Mouse (Mus musculus): ENCODE data around the gene Fam186b. TPM values are rescaled to one million over a fixed set of nuclear protein-coding genes. Genes with fewer than 3 reads are reported as not detected.

Gene Fam186b
- polyA plus RNA-seq, 1 experiment from 2014 or later = 0.15 TPM

DNA sequence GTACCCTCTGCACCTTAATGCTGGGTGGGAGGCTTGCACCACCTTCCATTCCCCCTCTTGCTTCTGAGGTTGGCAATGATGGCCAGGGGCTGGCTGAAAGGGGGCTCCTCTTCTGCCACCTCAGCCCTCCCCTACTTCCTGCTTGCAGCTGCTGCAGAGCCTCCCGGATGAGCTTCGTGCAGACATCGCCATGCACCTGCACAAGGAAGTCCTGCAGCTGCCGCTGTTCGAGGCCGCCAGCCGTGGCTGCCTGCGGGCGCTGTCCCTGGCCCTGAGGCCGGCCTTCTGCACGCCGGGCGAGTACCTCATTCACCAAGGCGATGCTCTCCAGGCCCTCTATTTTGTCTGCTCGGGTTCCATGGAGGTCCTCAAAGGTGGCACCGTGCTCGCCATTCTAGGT lies 62.0 kb downstream of the Fam186b start:
- Histone ChIP-seq H3K36me3 (ENCODE audit: control insufficient read depth, insufficient read depth, low read length) (no peaks in the 10 kb centered on the region), H3K4me3 (ENCODE audit: low read depth, low read length) (no peak overlapping the region), H3K27ac (ENCODE audit: low read depth, low read length) (no peak overlapping the region), H3K9me3 (ENCODE audit: control insufficient read depth, low read length) (no peaks in the 10 kb centered on the region), H3K4me1 (replicated peaks; ENCODE audit: control insufficient read depth, insufficient read depth, low read length) (no peaks in the 10 kb centered on the region), H3K4me2 (ENCODE audit: low read depth, low read length, severe bottlenecking) (no peak overlapping the region), H3K27me3 (ENCODE audit: control insufficient read depth, insufficient read depth, low read length) (peaks cover 3% of the 10 kb centered on the region), H3K9ac (ENCODE audit: low read length) (no peak overlapping the region)
- ATAC-seq (replicated peaks; ENCODE audit: low FRiP score) (no peak), DNase-seq (ENCODE audit: low spot score) (no peak)
- 59% methylated on average over 17 of the region's 17 CpGs for WGBS

DNA sequence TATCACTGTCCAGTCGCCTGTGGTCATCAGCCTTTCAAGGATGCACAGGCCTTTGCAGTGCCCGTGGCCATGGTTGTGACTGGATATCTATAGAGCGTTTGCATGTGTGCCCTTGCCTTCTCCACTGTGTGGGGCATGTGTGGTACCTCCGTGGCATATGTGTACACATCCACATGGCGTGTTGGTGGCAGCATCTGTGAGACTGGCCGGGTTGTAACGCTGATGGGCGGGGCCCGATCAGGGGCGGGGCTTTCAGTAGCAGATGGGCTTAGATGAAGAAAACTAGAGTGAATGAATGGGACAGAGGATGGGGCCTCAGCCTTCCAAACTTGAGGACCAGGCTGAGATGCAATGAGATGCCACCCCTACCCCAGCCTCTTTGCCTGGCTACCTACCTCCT lies 63.7 kb downstream of the Fam186b start:
- H3K4me2 ChIP-seq (ENCODE audit: low read depth, low read length, severe bottlenecking) = no peak overlapping the region
- ATAC-seq (replicated peaks; ENCODE audit: low FRiP score) (no peak), DNase-seq (ENCODE audit: low spot score) (no peak)
- no peaks in the 10 kb centered on the region for H3K36me3 ChIP-seq (ENCODE audit: control insufficient read depth, insufficient read depth, low read length)
- 71% methylated on average over 10 of the region's 10 CpGs for WGBS
- H3K9me3 ChIP-seq (ENCODE audit: control insufficient read depth, low read length) = no peaks in the 10 kb centered on the region
- no peak overlapping the region for H3K27ac ChIP-seq (ENCODE audit: low read depth, low read length)
- H3K9ac ChIP-seq (ENCODE audit: low read length) = no peak overlapping the region
- no peak overlapping the region for H3K4me3 ChIP-seq (ENCODE audit: low read depth, low read length)
- no peaks in the 10 kb centered on the region for H3K4me1 ChIP-seq (replicated peaks; ENCODE audit: control insufficient read depth, insufficient read depth, low read length)
- peaks cover 18% of the 10 kb centered on the region for H3K27me3 ChIP-seq (ENCODE audit: control insufficient read depth, insufficient read depth, low read length)

GRCm38 (mm10) chr15:99226090-99226489 lies 69.6 kb downstream of the Fam186b start:
- no peak for ATAC-seq (replicated peaks; ENCODE audit: low FRiP score)

DNA sequence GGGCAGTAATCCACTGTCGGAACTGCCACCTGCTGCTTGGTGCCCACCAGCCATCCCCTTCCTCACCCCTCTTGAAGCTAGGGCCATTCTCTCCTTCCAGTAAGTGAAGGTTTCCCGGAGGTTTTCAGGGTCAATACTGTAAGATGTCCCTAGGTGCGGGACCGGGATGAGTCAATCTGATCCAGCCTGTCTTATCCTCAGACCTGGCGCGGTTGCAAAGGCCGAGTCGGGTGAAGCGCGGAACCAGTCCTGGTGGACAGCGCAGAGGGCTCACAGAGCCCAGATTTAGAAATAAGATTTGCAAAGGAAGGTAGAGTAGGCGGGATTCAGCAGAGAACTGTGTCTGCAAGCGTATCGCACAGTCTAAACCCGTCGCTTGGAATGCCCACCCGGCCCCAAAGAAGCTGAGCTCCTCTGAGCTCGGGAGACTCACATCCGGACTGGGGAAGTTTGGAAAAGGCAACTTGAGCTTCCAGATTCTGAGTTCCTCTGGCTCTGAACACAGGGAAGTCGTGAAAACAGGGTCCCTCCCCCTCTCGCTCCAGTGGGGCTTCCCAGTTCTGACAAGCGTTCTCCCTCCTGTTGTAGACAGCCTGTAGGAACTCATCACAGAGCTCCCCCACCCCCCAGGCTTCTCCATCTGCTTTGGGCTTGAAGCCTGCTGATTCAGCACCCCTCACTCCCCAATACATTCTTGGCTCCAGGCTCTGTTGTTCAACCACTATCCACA lies 70.4 kb downstream of the Fam186b start:
- ATAC-seq (replicated peaks; ENCODE audit: low FRiP score) = no peak
- Histone ChIP-seq H3K4me1 (replicated peaks; ENCODE audit: control insufficient read depth, insufficient read depth, low read length) (peaks cover 21% of the 10 kb centered on the region), H3K9me3 (ENCODE audit: control insufficient read depth, low read length) (no peaks in the 10 kb centered on the region), H3K36me3 (ENCODE audit: control insufficient read depth, insufficient read depth, low read length) (no peaks in the 10 kb centered on the region), H3K9ac (ENCODE audit: low read length) (no peak overlapping the region), H3K4me2 (ENCODE audit: low read depth, low read length, severe bottlenecking) (0 out of 2 replicates have a peak overlapping the region, but pooled peaks have one; percentile 8), H3K27me3 (ENCODE audit: control insufficient read depth, insufficient read depth, low read length) (peaks cover 72% of the 10 kb centered on the region), H3K4me3 (ENCODE audit: low read depth, low read length) (peak overlapping the region; percentile 30; the same call in 1 of the 2 replicates), H3K27ac (ENCODE audit: low read depth, low read length) (no peak overlapping the region)
- no peak for DNase-seq (ENCODE audit: low spot score)
- under 1% methylated on average over 22 of the region's 22 CpGs for WGBS

More at GRCm38 (mm10) chr15:99226090-99226489, 69.6 kb downstream of the Fam186b start:
- H3K4me3 ChIP-seq (ENCODE audit: low read depth, low read length) = no peak overlapping the region
- no peaks in the 10 kb centered on the region for H3K9me3 ChIP-seq (ENCODE audit: control insufficient read depth, low read length)
- no peak for DNase-seq (ENCODE audit: low spot score)
- WGBS = 19% methylated on average over 14 of the region's 14 CpGs
- no peak overlapping the region; the same call in 1 of the 2 replicates for H3K9ac ChIP-seq (ENCODE audit: low read length)
- no peaks in the 10 kb centered on the region for H3K36me3 ChIP-seq (ENCODE audit: control insufficient read depth, insufficient read depth, low read length)
- no peak overlapping the region for H3K4me2 ChIP-seq (ENCODE audit: low read depth, low read length, severe bottlenecking)
- peaks cover 21% of the 10 kb centered on the region for H3K4me1 ChIP-seq (replicated peaks; ENCODE audit: control insufficient read depth, insufficient read depth, low read length)
- H3K27ac ChIP-seq (ENCODE audit: low read depth, low read length) = no peak overlapping the region
- peaks cover 72% of the 10 kb centered on the region for H3K27me3 ChIP-seq (ENCODE audit: control insufficient read depth, insufficient read depth, low read length)

GRCm38 (mm10) chr15:99224208-99224911 lies 71.3 kb downstream of the Fam186b start, which contains the start of gene Kcnh3:
Gene Kcnh3 (plus strand): TSS chr15:99224861.
- under 1% methylated on average over 54 of the region's 66 CpGs for whole genome bisulfite sequencing
- no peak within 1 kb of the TSS for H3K27ac ChIP-seq (ENCODE audit: low read depth, low read length)
- no peaks in the 10 kb centered on the region for H3K36me3 ChIP-seq (ENCODE audit: control insufficient read depth, insufficient read depth, low read length)
- H3K9ac ChIP-seq (ENCODE audit: low read length) = no peak within 1 kb of the TSS; the same call in 1 of the 2 replicates
- DNase-seq (ENCODE audit: low spot score) (no peak), ATAC-seq (replicated peaks; ENCODE audit: low FRiP score) (0 out of 2 replicates have a peak, but pooled peaks have one; percentile 21)
- peak within 1 kb of the TSS; percentile 50 for H3K4me2 ChIP-seq (ENCODE audit: low read depth, low read length, severe bottlenecking)
- H3K27me3 ChIP-seq (ENCODE audit: control insufficient read depth, insufficient read depth, low read length) = peaks cover 72% of the 10 kb centered on the region
- H3K4me1 ChIP-seq (replicated peaks; ENCODE audit: control insufficient read depth, insufficient read depth, low read length) = peaks cover 21% of the 10 kb centered on the region
- peak within 1 kb of the TSS; percentile 30 for H3K4me3 ChIP-seq (ENCODE audit: low read depth, low read length)
- H3K9me3 ChIP-seq (ENCODE audit: control insufficient read depth, low read length) = no peaks in the 10 kb centered on the region

DNA sequence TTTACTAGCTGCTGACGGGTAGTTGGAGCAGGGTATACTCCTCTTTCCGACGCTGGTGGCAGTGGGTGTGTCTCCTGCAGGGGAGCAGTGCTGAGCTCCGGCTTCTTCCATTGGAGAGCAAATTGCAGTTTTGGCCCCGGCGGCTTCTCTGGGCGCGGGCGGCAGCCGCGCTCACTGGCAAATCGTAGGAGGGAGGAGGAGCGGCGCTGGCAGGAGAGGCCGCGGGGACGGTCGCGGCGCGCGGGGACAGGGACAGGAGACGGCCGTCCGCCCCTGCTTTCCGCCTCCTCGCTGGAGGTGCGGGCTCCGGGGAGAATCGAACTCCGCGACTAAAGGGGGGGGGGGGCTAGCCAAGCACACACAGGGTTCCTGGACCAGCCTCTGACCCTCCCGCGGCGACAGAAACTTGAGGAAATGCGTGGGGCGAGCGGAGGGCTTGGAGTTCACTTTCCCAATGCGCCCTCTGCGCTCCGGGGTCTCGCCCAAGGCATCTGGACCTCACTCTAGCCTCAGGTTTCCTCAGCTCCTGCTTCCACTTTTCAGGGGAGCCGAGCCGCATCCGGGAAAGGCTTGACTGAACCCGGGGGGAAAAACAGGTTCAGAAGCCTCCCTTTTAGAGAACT lies 72.0 kb downstream of the Fam186b start:
- peaks cover 21% of the 10 kb centered on the region for H3K4me1 ChIP-seq (replicated peaks; ENCODE audit: control insufficient read depth, insufficient read depth, low read length)
- no peak for ATAC-seq (replicated peaks; ENCODE audit: low FRiP score)
- under 1% methylated on average over 38 of the region's 46 CpGs for WGBS
- no peaks in the 10 kb centered on the region for H3K9me3 ChIP-seq (ENCODE audit: control insufficient read depth, low read length)
- H3K9ac ChIP-seq (ENCODE audit: low read length) = no peak overlapping the region
- peak; percentile 74 for DNase-seq (ENCODE audit: low spot score)
- no peak overlapping the region for H3K27ac ChIP-seq (ENCODE audit: low read depth, low read length)
- peaks cover 69% of the 10 kb centered on the region for H3K27me3 ChIP-seq (ENCODE audit: control insufficient read depth, insufficient read depth, low read length)
- H3K4me2 ChIP-seq (ENCODE audit: low read depth, low read length, severe bottlenecking) = peak overlapping the region; percentile 50
- no peaks in the 10 kb centered on the region for H3K36me3 ChIP-seq (ENCODE audit: control insufficient read depth, insufficient read depth, low read length)
- H3K4me3 ChIP-seq (ENCODE audit: low read depth, low read length) = peak overlapping the region; percentile 30

- WGBS = 6% methylated on average over 18 of the region's 18 CpGs
- Histone ChIP-seq H3K36me3 (ENCODE audit: control insufficient read depth, insufficient read depth, low read length) (no peaks in the 10 kb centered on the region), H3K9ac (ENCODE audit: low read length) (no peak overlapping the region), H3K4me3 (ENCODE audit: low read depth, low read length) (peak overlapping the region; percentile 30), H3K9me3 (ENCODE audit: control insufficient read depth, low read length) (no peaks in the 10 kb centered on the region), H3K27me3 (ENCODE audit: control insufficient read depth, insufficient read depth, low read length) (peaks cover 67% of the 10 kb centered on the region), H3K27ac (ENCODE audit: low read depth, low read length) (no peak overlapping the region), H3K4me1 (replicated peaks; ENCODE audit: control insufficient read depth, insufficient read depth, low read length) (peaks cover 21% of the 10 kb centered on the region), H3K4me2 (ENCODE audit: low read depth, low read length, severe bottlenecking) (peak overlapping the region; percentile 50)
- DNase-seq (ENCODE audit: low spot score) (no peak), ATAC-seq (replicated peaks; ENCODE audit: low FRiP score) (no peak)
Measured at GRCm38 (mm10) chr15:99222794-99223584, 72.7 kb downstream of the Fam186b start.
